Mouse (Mus musculus): ENCODE data around the gene Pou3f4.
"Not testable (repeated sequence)": the region's sequence is repeated elsewhere in the genome, so short reads cannot be mapped to it uniquely, and the experiment has no call there.

Pou3f4 gene

DNA sequence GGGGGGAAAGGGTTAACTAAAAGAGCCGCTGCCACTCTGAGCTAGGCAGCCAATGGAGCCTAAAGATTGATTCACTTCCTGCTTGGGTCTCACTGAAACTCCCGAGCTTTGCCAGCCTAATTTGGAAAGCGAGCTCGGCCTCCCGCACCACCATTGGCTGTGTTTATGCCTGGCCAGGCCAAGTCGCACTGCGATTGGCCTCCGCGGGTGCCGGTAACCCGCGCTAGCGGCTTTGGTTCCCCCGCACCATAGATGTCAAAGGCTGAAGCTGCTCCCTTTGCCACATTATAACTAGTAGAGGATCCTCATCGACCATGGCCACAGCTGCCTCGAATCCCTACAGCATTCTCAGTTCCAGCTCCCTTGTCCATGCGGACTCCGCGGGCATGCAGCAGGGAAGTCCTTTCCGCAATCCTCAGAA is at the start of gene Pou3f4:
Gene Pou3f4, plus strand, starts transcription at position 130 of the 421 bp plus-strand sequence.
- peak; percentile 86 for DNase-seq (ENCODE audit: low read depth, low spot score)

DNA sequence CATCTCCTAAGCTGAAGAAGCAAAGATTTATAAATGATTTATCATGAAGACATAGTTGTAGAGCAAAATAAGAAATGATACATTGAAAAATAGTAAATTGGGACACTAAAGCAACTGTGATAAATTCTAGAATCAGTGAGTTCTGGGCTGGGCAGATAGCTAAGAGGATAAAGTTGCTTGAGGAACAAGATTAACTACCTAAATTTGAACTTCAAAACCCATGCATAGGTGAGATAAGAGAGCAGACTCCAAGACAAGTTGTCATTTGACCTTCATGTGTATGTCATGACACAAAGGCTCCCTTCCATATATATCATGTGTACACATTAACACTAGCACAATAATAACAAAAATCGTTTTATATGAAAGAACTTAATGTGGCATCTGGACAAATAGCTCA is 48.1 kb upstream of the Pou3f4 start:
- DNase-seq (ENCODE audit: low read depth, low spot score), result no peak

DNA sequence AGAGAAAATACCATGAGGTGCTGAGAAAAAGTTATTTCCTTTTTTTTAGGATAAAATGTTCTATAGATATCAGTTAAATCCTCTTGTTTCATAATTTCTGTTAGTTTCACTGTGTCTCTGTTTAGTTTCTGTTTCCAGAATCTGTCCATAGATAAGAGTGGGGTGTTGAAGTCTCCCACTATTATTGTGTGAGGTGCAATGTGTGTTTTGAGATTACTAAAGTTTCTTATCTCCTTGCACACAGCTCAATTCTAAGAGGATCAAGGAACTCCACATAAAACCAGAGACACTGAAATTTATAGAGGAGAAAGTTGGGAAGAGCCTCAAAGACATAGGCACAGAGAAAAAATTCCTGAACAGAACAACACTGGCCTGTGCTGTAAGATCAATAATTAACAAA is 39.3 kb upstream of the Pou3f4 start:
- not testable (repeated sequence) for DNase-seq (ENCODE audit: low read depth, low spot score)

DNA sequence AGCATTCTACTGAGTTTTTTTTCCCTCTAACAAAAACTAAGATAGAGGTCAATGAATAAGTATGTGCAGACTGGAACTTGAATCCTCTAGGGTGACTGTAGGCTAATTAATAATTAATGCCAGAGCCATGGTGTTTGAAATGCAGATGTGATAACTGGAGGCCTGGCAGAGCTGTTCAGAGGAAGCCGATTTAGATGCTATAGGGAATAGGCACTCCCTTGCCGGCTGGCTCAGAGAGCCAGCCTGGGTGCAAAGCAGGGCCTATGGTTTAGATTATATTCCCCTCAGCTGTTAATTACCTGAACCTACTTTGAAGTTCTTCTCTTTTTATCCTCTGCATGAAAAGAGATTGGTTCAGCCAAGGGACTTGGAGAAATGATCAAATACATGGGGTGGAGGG is 11.6 kb upstream of the Pou3f4 start:
- DNase-seq (ENCODE audit: low read depth, low spot score), result no peak

DNA sequence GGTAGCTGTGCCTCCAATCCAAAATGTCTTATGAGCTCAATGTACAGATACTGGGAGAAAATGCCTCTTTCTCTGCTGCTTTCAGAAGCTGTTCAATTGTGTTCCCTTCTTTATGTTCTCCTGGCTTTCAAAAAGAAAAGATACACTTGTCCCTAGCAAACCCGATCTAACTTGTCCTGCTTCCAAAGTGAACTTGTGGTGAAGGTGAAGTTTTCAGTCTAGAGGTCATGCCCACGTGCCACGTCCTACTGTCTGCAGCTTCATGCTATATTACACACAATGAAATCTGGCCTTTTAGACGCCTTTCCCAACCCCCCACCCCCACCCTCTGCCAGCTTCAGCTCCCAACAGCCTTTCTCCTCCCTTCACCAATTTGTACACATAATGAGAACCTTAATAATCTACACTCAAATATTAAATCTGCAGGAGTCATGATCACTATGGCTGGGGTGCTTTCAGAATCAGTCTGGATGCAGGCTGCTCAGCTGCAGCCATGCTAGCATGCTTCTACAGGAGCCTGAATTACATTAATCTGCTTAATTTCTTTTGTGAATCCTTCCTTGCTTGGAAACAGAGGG is 4.0 kb upstream of the Pou3f4 start:
- no peak for DNase-seq (ENCODE audit: low read depth, low spot score)

DNA sequence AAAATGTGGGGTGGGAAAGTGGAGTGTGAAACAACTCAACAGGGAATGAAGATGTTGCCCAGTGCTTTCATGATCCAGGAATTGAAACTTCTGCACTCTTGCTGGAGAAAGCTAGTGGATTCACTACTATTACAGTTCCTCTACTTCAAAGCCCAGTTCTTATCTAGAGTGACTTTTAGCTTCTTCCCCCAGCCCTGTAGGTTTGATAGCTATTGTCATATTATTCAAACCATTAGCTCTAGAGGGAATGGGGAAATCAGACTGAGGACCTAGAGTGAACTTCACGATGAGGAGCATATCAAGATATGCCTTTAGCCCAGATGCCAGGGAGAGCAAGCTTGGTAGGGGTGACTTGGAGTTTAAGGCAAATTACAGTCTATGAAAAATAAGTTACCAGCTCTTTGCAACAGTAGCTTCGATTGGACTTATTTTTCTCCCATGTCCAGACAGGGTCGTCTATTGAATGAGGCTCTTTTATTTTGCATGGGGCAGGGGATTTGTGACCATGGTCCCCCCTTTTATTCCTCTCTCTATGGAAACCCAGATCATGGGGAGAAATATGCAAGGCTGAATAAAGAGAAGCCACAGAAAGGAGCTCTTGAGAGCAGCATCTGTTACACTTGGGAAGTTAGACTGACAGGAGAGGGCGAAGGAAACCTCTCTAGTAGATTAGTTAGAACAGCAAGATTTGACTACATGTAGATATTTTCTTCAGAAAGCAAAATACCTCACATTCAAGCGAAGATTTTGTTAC is 3.1 kb upstream of the Pou3f4 start:
- DNase-seq (ENCODE audit: low read depth, low spot score), result no peak

DNA sequence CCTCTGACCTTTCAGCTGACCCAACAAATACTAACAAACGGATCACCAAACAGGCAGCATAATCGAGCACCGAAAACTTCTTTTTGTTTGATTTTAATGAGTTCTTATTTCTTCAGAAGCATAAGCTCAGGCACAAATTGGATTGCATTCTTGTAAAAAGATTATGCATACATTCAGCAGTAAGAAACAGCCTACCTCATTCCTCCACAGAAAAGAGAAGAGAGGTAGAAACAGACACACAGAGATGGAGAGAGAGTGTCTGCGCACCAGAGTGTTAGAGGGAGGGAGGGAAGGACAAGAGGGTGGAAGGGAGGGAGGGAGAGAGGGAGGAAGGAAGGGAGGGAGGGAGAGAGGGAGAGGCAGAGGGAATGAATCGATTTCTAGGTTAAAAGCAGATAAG is 2.0 kb upstream of the Pou3f4 start:
- no peak for DNase-seq (ENCODE audit: low read depth, low spot score)

DNA sequence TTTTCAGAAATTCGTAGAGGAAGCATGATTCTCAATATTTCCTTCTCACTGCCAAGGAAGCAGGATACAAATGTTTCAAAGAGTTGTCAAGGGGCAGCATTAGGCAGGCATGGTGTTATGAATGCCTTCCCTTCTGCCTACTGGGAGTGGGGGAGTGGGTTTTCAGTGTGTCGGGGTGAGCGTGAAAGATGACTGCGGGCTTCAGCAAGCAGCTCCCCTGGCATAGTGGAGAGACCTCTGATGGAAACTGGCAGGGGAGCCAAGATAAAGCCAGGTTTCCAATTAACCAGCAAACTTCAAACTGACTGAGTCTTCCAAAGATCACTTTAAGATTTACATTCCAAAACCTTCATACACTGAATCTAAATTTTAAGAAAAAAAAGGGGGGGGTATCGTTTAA is 679 bp upstream of the Pou3f4 start:
- no peak for DNase-seq (ENCODE audit: low read depth, low spot score)

DNA sequence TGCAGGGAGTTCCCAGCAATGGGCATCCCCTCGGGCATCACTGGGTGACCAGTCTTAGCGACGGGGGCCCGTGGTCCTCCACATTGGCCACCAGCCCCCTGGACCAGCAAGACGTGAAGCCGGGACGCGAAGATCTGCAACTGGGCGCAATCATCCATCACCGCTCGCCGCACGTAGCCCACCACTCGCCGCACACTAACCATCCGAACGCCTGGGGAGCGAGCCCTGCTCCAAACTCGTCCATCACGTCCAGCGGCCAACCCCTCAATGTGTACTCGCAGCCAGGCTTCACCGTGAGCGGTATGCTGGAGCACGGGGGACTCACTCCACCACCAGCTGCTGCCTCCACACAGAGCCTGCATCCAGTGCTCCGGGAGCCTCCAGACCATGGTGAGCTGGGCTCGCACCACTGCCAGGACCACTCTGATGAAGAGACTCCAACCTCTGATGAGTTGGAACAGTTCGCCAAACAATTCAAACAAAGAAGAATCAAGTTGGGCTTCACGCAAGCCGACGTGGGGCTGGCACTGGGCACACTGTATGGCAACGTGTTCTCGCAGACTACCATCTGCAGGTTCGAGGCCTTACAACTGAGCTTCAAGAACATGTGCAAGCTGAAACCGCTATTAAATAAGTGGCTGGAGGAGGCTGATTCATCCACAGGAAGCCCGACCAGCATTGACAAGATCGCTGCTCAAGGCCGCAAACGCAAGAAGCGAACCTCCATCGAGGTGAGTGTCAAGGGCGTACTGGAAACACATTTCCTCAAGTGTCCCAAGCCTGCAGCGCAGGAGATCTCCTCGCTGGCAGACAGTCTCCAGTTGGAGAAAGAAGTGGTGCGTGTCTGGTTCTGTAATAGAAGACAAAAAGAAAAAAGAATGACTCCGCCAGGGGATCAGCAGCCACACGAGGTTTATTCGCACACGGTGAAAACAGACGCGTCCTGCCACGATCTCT is 790 bp downstream of the Pou3f4 start:
- DNase-seq (ENCODE audit: low read depth, low spot score), result no peak

DNA sequence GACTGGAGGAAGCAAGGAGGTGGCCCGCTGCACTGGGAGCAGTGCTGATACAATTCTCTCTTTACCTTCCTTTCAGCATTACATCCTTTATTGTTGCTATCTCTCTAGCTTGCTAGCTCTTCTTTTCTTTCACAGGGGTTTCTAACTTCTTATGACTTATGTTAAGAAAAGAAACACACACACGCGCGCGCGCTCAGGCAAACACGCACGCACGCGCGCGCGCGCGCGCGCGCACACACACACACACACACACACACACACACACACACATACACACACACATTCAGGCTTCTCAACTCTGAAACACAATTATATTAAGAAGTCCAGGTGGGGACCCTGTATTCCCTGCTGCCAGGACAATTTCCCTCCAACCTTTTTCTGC is 1.5 kb downstream of the Pou3f4 start:
- DNase-seq (ENCODE audit: low read depth, low spot score), result no peak

DNA sequence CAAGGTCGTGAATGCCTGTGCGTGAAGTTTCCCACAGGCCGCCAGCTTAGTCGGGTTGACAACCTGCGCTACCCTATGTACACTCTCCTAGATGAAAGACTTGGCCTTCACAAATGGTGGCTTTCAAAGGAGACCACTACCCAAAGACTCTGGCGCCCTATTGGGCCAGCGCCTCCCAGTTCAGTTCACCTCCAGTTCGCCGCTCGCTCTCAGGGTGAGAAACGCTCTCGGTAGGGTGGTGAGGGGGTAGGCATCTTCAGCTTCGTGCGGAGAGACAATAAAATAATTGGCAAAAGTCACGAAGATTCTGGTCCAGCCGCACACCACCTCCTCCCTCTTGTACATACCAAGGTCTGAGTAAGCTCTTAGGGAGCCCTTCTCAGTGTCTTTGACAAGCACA is 2.5 kb downstream of the Pou3f4 start:
- DNase-seq (ENCODE audit: low read depth, low spot score), result no peak

DNA sequence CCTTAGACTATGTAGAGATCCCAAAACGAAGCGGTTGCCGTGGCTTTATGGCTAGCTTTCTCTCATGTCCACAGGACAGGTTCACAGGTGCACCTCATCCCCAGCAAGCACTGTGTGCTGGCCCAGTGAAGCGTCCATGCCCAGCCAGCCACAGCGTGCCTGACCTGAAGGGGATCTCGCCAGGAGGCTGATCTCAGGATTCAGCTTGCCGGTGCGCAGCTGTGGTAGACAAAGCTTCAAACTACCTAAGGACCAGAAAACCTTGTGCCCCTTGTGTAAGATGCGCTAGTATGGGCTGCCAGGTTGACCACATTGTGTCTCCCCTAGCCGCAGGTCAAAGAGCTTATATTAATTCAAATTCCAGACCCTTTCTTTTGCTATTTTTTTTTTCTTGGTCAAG is 3.1 kb downstream of the Pou3f4 start:
- DNase-seq (ENCODE audit: low read depth, low spot score), result no peak

DNA sequence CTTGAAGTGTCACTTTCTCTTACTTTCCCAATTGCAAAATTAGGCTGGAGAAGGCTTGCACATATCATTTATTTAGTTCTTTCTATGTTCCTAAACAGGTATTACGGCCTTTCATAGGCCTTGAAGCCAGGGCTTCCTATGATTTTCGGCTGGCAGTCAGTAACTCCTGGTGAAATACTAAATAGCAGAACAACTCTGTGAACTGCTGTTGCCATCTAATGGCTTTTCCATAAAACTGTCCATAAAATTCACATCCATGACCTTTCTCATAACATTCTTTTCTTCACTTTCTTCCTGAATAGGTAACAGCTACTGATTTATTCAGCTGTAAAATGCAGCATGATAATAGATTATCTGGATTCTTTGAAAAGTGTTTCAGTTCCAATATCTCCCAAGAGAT is 23.4 kb downstream of the Pou3f4 start:
- no peak for DNase-seq (ENCODE audit: low read depth, low spot score)

DNA sequence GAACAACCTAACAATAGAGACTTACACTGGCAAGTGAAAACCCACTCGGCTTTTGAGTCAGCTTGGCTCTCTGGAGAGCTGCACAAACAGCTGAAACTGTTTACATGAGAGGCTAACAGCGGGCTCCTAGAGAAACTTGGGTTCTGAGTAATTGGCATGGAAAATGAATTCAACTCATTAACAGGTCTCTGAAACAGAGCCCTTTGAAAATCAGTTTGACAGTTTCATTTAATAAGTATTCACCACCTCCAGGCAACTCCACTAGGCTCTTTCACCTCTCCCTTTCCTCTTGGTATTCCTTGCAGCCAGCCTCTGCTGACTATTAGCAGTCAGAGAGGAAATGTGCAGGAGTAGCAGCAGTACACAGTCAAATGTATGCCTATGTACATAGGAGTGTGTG is 37.2 kb downstream of the Pou3f4 start:
- DNase-seq (ENCODE audit: low read depth, low spot score), result no peak
